Mouse (Mus musculus) CD4-positive, CD25-positive, alpha-beta regulatory T cell, adult 4 months (primary cell): ENCODE data around the gene Ppp2r5d. TPM values are rescaled to one million over a fixed set of nuclear protein-coding genes. Genes with fewer than 3 reads are reported as not detected.

Source experiments
- ATAC-seq: one replicate; pipeline ENCODE4 v1.8.0; 2017
- polyA plus RNA-seq, 2 experiments: library from polyadenylated mRNA; unstranded; fragments of 100-300 nt; shearing (Covaris generic); gene quantifications; one replicate each; pipeline ENCODE4 v1.2.1; 2017

Ppp2r5d gene
- 10 to 100 TPM; 19.7 to 31.4 TPM for polyA plus RNA-seq

DNA sequence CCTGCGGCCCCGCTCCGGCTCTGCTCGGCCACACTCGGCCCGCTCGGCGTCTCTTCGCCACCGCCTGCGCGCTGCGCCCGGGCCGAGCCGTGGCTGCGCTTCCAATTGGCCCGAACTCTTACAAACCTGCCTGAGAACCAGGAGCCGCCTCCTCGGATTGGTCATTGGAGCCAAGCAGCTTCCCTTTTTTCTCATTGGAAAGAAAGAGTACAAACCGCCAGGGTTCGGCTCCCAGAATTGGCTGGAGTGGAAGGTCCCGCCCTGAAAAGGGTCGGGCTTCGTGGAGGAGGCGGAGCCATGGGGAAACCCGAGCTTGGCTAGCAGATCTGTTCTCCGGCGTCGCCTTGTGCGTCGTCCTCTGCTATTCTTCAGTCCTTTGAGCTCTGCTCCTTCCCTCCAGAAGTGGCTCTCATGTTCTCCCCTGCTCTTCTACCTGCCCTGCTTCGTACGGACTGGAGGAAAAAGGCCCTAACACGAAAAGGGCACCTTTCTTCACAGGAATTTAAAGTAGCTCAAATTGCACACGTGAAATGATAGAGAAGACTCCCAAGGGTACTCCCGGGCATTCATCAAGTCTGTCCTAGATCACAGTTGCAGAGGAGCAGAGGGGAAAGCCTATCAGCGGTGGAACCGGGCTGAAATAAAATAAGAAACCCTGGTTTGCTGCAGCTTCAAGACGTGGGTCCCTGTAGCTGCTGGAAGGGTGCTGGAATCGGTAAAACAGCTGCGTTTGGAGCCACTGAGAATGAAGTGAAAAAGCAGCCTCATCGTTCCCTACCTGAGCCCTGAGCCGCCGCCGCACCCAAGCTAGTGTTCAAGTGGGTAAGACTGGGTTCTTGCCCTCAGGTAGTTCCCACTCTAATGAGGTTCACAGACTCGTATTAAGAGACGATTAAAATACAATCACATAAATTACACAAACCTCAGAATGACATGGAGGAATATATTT lies at the start of gene Ppp2r5d:
Ppp2r5d (minus strand) TSS at position 225 of the 949 bp plus-strand sequence.
- peak; percentile 99 for ATAC-seq

DNA sequence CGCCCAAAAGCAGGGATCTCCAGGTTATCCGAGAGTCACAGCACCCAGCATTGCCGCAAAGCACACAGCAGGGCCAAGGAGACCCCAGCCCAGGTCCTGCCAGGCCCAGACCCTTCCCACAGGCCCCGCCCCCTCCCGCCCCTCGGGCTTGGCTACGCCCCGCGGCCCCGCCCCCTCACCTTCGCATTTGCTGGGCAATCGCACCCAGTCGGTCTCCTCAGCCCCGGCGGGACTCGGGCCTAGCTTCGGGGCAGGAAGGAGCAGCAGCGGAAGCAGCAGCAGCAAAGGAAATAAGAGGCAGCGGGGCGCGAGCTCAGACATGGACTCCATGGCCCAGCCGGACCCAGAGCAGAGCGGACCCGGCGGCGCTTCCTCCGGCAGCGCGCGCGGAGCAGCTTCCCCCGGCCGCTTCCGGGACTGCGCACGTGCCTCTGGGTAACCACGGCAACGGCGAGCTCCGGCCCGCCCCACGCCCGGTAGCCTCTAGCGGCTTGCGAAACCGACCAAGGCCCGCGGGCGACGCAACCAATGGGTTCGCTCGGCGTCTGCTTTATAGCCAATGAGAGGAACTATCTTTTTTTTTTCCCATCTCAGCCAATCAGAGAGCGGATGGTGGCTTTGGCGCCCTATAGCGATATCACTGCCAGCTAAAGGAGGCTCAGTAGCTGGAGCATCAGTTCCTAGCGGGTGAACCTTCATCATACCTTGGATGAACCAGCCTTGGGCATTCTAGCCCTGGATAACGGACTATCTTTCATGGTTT lies 47.1 kb upstream of the Ppp2r5d start, which contains the start of gene Cnpy3:
Cnpy3 (minus strand) TSS at position 421 of the 763 bp plus-strand sequence.
- ATAC-seq = peak; percentile 96

DNA sequence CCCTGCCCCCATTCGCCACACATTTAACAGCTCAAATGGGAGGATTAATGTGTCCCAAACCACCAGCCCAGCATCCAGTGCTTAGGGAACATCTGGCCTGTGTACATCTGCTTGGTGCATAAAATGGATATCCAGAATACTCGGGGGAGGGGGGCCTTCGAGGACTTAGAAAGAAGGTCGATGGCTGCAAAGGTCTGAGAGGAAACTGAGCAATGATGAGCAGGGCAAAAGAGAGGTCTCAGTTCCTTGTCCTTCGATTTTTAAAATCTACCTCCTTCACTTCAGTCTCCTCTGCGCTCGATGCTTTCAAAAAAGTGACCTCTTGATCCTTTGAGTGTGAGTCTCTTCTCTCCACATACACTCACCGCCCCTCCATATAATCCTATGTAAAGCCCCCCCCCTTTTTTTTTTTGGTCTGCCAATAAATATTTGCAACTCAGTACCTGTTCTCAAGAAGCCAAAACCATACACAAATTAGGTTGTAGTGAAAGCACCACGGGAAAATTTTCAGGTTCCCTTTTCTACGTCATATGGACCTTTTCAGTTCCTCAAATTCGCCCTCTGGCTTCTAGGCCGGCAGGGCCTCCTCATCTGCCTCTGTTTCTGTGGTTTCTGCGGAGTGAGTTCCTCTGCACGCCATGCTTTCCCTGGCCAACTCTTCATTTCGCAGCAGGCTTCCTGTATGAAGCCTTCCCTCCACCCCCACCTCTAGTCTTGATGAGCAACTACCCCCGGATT lies 46.3 kb upstream of the Ppp2r5d start:
- peak; percentile 33 for ATAC-seq

DNA sequence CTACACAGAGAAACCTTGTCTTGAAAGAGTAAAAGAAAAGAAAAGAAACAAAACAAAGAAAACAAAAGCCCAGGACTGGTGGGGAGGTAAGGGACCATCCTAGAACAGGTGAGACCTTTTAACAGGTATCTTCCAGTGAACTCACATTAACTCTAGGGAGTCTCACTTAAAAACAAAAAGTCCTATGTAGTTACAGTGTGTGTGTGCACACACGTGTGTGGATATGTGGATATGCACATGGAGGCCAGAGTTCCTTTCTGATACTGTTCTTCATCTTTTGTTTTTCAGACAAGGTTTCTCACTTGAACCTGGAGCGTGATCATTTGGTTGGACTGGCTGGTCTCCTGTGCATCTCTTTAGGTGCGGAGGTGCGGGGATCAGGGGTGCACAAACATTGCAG lies 45.7 kb upstream of the Ppp2r5d start:
- ATAC-seq = no peak

DNA sequence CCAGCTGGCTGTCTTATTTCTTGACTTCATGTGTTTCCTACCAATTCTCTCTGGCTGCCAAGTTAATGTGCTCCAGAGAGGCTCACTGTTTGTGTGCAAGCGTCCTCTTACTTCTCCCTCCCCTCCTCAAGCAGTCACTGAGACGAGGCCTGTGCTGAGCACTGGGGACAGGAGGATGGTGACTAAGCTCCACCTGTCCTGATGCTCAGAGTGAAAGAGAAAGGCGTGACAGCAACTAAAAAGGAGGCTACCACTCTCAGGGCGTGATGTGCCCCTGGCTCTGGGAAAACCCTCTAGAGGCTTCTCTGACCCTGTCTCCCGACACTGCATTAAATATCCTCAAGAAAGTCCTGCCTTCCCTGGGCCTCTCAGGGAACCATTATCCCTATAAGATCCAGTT lies 44.4 kb upstream of the Ppp2r5d start:
- no peak for ATAC-seq

DNA sequence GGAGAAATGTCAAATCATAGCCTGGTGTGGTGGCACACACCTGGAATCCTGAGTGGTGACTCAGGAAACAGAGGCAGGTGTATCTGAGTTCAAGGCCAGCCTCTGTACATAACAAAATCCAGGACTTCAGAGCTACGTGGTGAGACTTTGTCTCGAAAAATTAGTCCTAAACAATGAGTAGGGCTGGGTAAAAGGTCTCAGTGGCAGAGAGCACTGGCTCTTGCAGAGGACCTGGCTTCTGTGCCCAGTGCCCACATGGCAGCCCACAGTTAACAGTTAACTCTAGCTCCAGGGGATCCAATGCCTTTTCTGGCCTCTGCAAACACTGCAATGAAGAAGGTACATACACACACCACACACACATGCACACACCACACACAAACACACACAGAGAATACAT lies 42.9 kb upstream of the Ppp2r5d start:
- no peak for ATAC-seq

DNA sequence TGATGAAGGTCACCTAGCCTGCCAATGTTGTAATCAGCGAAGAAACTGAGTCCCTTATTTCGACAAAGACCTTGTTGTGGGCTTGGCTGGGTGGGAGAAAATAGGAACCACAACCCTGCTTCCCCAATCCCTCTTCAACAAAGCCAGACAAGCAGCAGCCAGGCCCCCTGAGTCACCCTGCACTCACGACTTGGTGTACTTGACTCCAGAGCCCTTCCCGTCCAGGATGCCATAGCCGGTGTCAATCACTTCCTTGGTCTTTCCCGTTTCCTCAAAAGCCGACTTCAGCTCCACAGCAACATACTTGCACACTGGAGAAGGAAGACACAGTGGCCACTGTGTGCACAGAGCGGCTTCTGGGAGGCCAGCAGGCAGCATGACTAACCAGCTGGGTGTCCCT lies 42.3 kb upstream of the Ppp2r5d start:
- no peak for ATAC-seq

DNA sequence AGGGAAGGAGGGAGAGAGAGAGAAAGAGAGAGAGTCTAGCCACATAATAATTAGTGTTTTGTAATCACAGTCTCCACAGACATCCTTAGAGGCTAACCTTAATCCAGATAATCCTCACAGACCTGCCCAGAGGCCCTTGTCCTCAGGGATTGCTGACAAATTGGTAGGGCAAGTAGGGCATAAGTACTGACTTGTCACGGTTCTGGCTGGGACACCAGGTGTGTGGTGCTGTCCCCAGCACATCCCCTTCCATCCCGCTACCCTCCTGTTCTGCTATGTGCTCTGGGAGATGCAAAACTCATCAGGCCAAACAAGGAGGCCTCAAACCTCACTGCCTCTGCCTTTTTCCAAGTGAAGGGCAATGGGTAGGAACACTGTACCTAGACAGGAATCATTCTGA lies 40.6 kb upstream of the Ppp2r5d start:
- no peak for ATAC-seq

DNA sequence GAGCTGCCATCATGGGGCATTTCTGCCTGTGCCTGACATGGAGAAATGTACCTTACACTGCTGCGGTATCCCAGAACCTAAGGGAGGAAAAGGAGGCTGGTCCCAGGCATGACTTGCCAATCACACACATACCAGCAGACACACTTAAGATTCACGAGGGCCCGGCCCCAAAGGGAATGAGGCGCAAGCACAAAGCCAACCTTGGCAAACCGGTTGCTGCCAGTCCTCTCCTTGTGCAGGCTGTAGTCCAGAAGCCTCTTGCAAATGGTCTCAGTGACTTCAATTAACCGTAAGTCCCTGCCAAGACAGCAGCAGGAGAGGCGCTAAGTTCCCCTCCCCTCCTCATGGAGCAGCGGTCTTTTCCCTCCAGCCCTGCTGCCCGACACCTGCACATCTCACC lies 38.1 kb upstream of the Ppp2r5d start:
- ATAC-seq = no peak

DNA sequence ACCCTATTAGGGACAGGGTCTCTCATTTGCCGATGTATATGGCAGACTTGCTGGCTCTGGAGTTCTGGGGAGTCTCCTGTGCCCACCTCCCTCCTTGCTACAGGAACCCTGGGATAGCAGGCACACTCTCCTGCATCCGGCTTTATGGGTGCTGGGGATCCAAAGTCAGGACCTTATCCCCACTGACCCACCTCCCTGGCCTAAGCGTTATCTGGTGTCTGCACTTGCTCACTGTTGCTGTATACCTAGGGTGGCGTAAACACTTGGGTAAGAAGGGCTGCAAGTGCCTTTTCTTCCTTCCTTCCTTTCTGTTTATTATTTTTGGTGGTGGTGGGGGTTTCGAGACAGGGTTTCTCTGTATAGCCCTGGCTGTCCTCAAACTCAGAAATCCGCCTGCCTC lies 36.4 kb upstream of the Ppp2r5d start:
- ATAC-seq = no peak

DNA sequence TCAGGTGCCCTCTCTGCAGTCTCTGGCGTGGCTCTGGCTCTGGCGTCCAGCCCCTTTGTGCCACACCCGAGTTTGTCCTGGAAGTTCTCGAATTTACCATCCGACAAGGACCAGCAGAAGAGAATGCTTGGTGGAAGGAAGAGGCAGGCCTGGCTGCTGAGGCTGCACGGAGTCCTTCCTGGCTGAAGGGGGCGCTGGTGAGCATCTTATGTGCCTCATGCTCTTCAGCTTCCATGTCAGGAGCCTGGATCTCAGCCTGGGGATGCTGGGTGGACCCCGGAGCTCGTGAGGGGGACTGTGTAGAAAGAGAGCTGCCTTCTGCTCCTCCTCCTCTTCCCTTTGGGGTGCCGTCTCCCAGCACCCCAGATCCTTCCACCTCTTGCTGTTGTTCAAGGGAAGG lies 31.2 kb upstream of the Ppp2r5d start:
- ATAC-seq = no peak

DNA sequence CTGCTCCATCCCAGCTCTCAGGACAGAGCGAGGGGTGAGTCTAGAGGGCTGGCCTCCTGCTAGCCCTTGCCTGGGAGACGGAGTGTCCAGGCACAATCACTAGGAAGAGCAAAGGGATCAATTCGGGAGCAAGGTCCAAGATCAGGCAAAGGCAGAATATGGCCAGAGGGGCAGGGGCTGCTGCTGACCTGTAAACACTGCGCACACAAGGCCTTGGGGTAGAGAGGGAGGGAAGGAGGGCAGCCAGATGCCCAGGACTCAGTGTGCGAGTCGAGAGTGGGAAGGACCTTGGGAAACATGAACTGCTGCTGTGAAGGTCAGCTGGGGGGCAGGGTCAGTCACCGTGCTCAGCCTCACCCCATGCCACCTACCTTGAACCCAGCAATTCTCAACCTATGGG lies 30.4 kb upstream of the Ppp2r5d start:
- no peak for ATAC-seq

DNA sequence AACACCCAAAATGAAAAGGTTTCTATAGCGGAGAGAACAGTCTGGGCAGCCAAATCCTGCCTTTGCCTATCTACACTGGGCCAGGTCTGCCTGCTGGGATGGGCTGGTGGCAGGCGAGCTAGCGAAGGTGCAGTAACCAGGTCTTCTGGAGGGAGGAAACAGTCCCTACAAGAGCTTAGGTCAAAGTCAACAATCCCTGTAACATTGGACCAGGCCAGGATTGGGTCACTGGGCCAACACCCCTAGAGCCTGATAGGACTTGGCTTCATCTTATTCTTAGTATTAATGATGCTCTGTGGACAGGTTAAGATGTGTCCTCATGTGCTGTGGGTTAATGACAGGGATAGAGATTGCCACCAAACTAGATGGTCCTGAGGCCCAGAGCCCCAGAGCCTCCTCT lies 29.1 kb upstream of the Ppp2r5d start:
- no peak for ATAC-seq

DNA sequence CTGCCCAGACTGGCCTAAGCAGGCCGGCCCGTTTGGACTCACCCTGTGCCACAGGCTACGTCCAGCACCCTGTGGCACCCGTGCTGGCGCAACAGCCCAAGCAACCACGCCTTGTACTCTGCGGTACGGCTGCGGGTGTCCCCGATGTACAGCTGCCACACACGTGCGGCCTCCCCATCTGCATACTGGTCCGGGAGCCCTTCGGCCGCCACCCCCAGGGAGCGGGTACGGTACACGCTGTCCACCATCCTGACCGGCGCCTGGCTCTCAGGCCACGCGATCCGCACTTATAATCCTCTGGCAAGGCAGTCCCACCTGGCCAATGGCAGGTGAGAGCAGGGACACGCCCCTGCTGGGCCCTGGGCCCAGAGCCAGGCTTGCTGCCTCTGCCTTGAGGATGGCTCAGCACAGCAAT lies 24.0 kb upstream of the Ppp2r5d start, which contains the start of gene Gnmt:
Gnmt (minus strand) TSS at position 265 of the 415 bp plus-strand sequence.
- no peak for ATAC-seq

DNA sequence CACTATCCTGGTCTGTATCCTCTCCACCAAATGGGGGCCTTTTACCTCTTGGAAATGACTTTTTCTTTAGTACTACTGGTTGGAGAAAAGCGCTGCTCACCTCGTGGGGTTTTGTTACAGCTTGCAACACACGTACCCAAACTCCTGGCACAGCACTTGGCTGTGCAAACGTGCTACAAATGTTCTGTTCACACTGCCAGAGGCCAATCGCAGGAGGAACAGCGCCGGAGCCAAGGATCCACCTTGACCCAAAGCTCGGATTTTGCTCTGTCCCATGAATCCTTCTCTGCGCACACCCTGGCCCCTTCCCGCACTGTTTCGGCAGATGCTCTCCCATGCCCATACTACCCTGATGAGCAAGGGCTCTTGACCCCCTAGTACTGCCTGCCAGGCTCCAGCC lies 23.6 kb upstream of the Ppp2r5d start:
- no peak for ATAC-seq

DNA sequence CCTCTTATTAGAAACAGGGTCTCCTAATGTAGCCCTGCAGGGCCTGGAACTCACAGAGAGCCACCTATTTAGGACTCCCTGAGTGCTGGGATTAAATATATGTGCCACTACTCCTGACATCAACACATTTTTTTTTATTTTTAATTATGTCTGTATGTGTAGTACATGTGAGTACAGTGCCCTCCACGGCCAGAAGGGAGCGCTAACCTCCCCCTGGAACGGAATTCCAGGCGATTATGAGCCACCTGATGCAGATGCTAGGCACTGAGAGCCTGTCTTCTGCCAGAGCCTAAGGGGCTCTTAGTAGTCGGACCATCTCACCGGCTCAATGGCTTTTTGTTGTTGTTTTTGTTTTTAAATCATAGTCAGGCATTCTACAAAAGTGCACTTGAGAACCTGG lies 23.1 kb upstream of the Ppp2r5d start:
- no peak for ATAC-seq

DNA sequence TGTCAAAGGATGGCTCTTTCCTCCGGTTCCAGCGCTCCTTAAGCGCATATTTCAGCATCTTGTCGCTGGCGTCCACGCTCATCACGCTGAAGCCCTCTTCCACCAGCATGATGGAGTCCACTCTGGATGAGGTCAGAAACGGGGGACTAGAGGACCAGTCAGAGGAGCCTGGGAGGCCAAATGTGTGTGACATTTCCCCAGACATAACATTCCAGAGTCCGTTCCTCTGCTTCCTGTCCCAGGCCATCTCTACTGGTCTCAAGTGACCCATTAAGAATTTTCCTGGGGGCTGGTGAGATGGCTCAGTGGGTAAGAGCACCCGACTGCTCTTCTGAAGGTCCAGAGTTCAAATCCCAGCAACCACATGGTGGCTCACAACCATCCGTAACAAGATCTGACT lies 22.4 kb upstream of the Ppp2r5d start:
- ATAC-seq = no peak

DNA sequence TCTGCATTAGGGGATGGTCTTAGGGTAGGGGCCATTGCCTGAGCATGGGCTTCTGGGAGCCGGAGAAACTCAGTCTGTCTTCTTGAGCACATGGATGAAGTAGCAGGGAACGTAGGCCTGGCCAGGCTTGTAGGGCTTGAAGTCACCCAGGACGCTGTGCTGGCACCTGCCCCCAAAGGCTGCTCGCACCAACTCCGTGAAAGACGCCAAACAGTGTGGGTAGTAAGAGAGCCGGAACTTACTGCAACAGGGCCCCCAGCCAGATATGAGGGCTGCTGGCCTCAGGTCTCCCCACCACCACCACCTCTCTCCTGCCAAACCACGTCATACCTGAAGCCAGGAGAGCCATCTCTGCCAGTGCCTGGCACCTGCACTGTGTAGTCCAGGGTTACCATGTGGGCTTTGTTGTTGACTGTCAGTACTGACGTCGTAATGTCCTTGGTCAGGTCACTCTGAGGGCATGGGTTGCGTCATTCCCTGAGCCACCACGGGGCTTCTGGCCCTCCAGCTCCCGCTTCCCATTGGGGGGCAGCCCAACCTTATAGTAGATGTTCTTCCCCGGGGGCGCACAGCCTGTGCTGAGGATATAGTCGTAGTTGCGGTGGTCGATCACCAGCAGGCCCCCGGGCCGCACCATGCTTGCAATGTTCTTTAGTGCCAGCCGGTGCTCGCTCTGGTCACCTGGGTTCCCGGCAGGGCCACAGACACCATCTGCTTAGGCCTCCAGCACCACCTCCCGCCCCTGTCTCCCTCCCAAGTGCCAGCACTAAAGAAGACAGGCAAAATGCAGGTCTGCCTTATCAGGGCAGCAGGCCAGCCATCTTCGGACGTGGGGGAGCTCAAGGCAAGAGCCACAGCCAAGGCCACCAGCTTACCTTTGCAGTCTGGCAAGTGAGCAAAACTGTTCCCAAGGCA lies 21.1 kb upstream of the Ppp2r5d start:
- ATAC-seq = no peak

DNA sequence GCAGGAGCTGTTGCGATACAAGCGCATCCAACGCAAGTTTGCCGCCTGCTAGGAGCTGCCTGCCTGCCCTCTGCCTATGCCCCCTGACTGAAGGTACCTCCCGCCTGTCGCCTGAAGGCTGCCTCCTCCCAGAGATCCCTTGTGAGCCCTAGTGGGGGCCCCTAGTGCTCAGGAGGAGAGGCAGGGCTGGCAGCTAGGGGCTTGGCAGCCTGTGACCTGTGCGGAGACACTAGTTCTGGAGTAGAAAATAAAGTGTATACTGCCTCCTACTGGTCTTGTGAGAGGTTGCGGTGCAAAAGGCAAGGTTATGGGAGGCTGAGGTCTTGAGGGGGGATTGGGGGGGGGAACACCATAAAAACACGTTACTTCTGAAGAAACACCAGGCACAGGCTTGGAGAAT lies 20.4 kb upstream of the Ppp2r5d start:
- peak; percentile 69 for ATAC-seq

DNA sequence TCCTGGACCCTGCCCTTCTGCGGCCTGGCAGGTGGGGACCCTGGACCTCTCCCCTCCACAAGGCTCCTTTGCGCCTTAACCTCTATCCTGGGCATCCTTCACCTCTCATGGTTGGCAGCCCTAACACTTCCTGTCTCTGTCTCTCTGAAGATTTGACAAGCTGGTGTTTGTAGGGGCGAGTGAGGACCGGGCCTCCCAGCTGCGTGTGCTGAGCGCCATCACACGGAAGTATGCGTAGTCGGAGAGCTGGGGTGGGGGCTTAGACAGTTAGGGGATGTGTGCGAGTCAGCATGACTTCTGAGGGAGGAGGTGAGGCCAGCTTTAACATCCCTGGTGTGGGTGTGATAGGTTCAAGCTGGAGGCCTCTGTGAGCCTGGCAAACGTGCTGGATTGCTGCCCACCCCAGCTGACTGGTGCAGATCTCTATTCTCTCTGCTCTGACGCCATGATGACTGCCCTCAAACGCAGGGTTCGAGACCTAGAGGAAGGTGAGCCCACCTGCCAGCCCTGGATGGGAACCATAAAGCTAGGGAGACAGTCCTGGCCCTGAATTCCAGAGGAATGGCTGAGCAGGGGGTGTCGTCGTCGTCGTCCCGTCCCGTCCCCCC lies 19.7 kb upstream of the Ppp2r5d start:
- no peak for ATAC-seq

DNA sequence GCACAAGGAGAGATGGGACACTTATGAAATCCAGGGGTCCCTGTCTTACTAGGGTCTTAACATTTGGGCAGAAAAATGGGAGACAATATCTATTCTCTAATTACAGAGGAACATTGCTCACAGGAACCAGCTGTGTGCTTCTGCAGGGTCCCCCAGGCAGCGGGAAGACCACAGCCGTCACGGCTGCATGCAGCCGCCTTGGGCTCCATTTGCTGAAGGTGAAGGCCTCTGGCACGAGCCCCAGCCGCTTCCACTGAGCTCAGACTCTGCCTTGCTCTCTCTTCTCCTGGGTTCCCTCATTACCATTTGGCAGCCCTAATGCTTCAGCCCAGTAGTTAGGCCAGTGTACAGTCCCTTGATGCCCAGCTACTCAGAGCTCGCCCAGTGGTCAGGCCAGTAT lies 16.2 kb upstream of the Ppp2r5d start:
- ATAC-seq = no peak
